Mouse (Mus musculus) adipocyte (in vitro differentiated cells): ENCODE measurements around the gene Cobll1.

Experiments used
- DNase-seq: peaks from one replicate; pipeline ENCODE4 v3.0.0-alpha.2; 2016; ENCODE audit warnings: low spot score

Gene Cobll1

GRCm38 (mm10) chr2:65236644-65237043 is 2.6 kb downstream of the Cobll1 start:
- DNase-seq, result no peak

- no peak for DNase-seq
These were observed 6.3 kb downstream of the Cobll1 start for GRCm38 (mm10) chr2:65232756-65233535.

GRCm38 (mm10) chr2:65228426-65228825 is 10.8 kb downstream of the Cobll1 start:
- DNase-seq, result no peak

GRCm38 (mm10) chr2:65227898-65228290 is 11.3 kb downstream of the Cobll1 start:
- peak; percentile 67 for DNase-seq

GRCm38 (mm10) chr2:65227154-65227897 is 11.9 kb downstream of the Cobll1 start:
- peak; percentile 79 for DNase-seq

GRCm38 (mm10) chr2:65226494-65226893 is 12.7 kb downstream of the Cobll1 start:
- no peak for DNase-seq

GRCm38 (mm10) chr2:65223956-65224735 is 15.1 kb downstream of the Cobll1 start:
- no peak for DNase-seq

- DNase-seq, result no peak
These were observed 16.2 kb downstream of the Cobll1 start for GRCm38 (mm10) chr2:65223012-65223411.

- no peak for DNase-seq
These were observed 17.6 kb downstream of the Cobll1 start for GRCm38 (mm10) chr2:65221646-65222045.

GRCm38 (mm10) chr2:65220563-65220962 is 18.6 kb downstream of the Cobll1 start:
- DNase-seq, result peak; percentile 78

- DNase-seq, result no peak
These were observed 19.6 kb downstream of the Cobll1 start for GRCm38 (mm10) chr2:65219375-65220135.

GRCm38 (mm10) chr2:65218318-65218717 is 20.9 kb downstream of the Cobll1 start:
- peak; percentile 96 for DNase-seq

GRCm38 (mm10) chr2:65217677-65218076 is 21.5 kb downstream of the Cobll1 start:
- DNase-seq, result no peak

- no peak for DNase-seq
These were observed 23.0 kb downstream of the Cobll1 start for GRCm38 (mm10) chr2:65216163-65216562.

- DNase-seq, result no peak
These were observed 24.6 kb downstream of the Cobll1 start for GRCm38 (mm10) chr2:65214556-65214955.

- no peak for DNase-seq
These were observed 25.5 kb downstream of the Cobll1 start for GRCm38 (mm10) chr2:65213675-65214074.

GRCm38 (mm10) chr2:65211620-65212019 is 27.6 kb downstream of the Cobll1 start:
- DNase-seq, result no peak

- DNase-seq, result no peak
These were observed 31.5 kb downstream of the Cobll1 start for GRCm38 (mm10) chr2:65207750-65208149.

GRCm38 (mm10) chr2:65203699-65204098 is 35.5 kb downstream of the Cobll1 start:
- peak; percentile 43 for DNase-seq

- DNase-seq, result no peak
These were observed 39.5 kb downstream of the Cobll1 start for GRCm38 (mm10) chr2:65199706-65200105.

GRCm38 (mm10) chr2:65198605-65199004 is 40.6 kb downstream of the Cobll1 start:
- DNase-seq, result no peak

GRCm38 (mm10) chr2:65196994-65197393 is 42.2 kb downstream of the Cobll1 start:
- no peak for DNase-seq
